Mouse (Mus musculus) erythroblast, embryonic 14.5 days (primary cell): ENCODE measurements around the gene Tcf20.

Experiments used
- GATA1 ChIP-seq: IDR thresholded peaks from 2 replicates; pipeline ENCODE4 v1.6.1; 2012; ENCODE audit warnings: low read length, inconsistent platforms, mixed read lengths
- TAL1 ChIP-seq: IDR thresholded peaks from 3 replicates; pipeline ENCODE4 v1.6.1; 2012; ENCODE audit warnings: low read length, inconsistent platforms, mixed read lengths

DNA sequence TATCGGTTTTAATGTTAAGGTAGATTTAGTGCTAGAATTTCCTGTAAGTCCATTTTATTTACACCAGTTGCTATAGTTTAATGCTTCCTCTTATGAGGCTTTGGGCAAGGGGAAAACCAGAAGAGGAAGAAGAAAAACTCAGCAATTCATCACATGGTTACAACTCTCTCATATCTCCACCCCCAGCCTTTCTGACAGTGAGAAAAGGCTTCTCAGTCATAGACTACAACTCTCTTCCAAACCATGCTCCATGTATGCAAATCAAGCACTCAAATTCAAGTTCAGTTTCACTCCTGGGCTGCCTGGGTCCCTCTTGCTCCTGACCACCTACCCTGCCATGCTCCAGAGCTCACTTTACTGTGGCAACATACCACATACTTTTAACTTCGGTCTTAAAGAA is 99.2 kb downstream of the Tcf20 start:
- TF ChIP-seq GATA1, result no peak
- TF ChIP-seq TAL1, result no peak
